27 mouse cellular contexts compared by ENCODE assay signal in the genomic region with DNA sequence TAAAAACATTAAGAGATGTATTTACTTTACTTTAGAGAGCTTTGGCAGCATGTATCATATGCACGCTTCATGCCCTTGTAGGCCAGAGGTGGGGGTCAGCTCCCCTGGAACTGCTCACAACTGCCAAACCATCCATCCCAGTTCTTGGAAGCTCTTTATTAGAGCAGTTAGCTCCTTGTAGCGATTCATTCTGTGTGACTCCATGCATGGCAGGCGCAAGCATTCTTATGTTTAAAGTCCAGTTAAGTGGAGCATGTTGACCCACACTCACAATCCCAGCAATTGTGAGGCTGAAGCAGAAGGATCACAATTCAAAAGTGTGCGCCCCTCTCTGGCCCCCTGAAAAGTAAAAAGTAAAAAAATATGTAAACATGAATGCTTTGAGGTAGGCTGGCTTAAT. TPM values are rescaled to one million over a fixed set of nuclear protein-coding genes. Genes with fewer than 3 reads are reported as not detected.
DNase-seq lines count a peak whose midpoint lies in the region; ATAC-seq lines count a peak whose summit lies in the region.
"Had no signal": no experiment of that assay in that cellular context is flagged by ENCODE, and none has a peak within 500 bp of the region (broad histone marks: within the 10 kb centered on the region; RNA-seq: fewer than 3 reads in every experiment).

No protein-coding gene starts in this region.

- peak; percentile 36 for DNase-seq in kidney, adult 18-20 months
- peak; percentile 60 for DNase-seq in kidney, adult 9 months
- peak; percentile 12 for DNase-seq in kidney, postnatal 10 days
- peak; percentile 45 to 48 for DNase-seq in kidney, postnatal 36 days
- DNase-seq in limb, embryonic 10.5 days (ENCODE audit: low spot score) = no peak
- DNase-seq: adrenal gland, adult 2 months; adrenal gland, postnatal 14 days; cerebellum, adult 11-12 months; cerebellum, adult 8-10 months; cerebellum, postnatal 10 days; cerebellum, postnatal 36 days; embryo, embryonic 11 days; gastrocnemius, postnatal 25 days; heart, adult 2 months; heart, postnatal 14 days had no signal

- no peak overlapping the region for H3K9ac ChIP-seq in kidney, embryonic 16.5 days (replicated peaks; ENCODE audit: low read length)
- no peak overlapping the region for H3K9ac ChIP-seq in forebrain, embryonic 15.5 days (replicated peaks)
- H3K9ac ChIP-seq: embryonic facial prominence, embryonic 13.5 days; forebrain, embryonic 13.5 days; heart, embryonic 13.5 days; hindbrain, embryonic 12.5 days; hindbrain, embryonic 15.5 days had no signal

- H3K4me3 ChIP-seq in kidney, embryonic 16.5 days (ENCODE audit: low read length) = no peak overlapping the region
- no peak overlapping the region for H3K4me3 ChIP-seq in limb, embryonic 10.5 days
- H3K4me3 ChIP-seq in forebrain, embryonic 15.5 days = no peak overlapping the region
- H3K4me3 ChIP-seq: embryonic facial prominence, embryonic 10.5 days; embryonic facial prominence, embryonic 13.5 days; erythroblast, embryonic 14.5 days; forebrain, embryonic 13.5 days; heart, adult 2 months; heart, embryonic 10.5 days; heart, embryonic 13.5 days; hindbrain, embryonic 12.5 days; hindbrain, embryonic 15.5 days had no signal

- no peak for ATAC-seq in kidney, embryonic 16.5 days (ENCODE audit: low FRiP score, low TSS enrichment)
- no peak for ATAC-seq in cerebellum, adult (ENCODE audit: insufficient number of reproducible peaks, low FRiP score, low TSS enrichment)
- no peak for ATAC-seq in forebrain, embryonic 15.5 days (replicated peaks)
- ATAC-seq: CD4-positive, CD25-positive, alpha-beta regulatory T cell, adult 4 months; forebrain, embryonic 13.5 days had no signal

- no peaks in the 10 kb centered on the region for H3K27me3 ChIP-seq in kidney, embryonic 16.5 days (ENCODE audit: insufficient read depth, low read length)
- H3K27me3 ChIP-seq in limb, embryonic 10.5 days (ENCODE audit: low read depth, poor library complexity, severe bottlenecking) = no peaks in the 10 kb centered on the region
- H3K27me3 ChIP-seq in forebrain, embryonic 15.5 days = no peaks in the 10 kb centered on the region
- H3K27me3 ChIP-seq: embryonic facial prominence, embryonic 13.5 days; forebrain, embryonic 13.5 days; heart, embryonic 13.5 days; hindbrain, embryonic 12.5 days; hindbrain, embryonic 15.5 days had no signal

- H3K9me3 ChIP-seq in kidney, embryonic 16.5 days (ENCODE audit: low read length) = no peaks in the 10 kb centered on the region
- no peaks in the 10 kb centered on the region for H3K9me3 ChIP-seq in limb, embryonic 10.5 days (replicated peaks)
- no peaks in the 10 kb centered on the region for H3K9me3 ChIP-seq in forebrain, embryonic 15.5 days
- H3K9me3 ChIP-seq: embryonic facial prominence, embryonic 10.5 days; embryonic facial prominence, embryonic 13.5 days; forebrain, embryonic 13.5 days; heart, embryonic 10.5 days; heart, embryonic 13.5 days; hindbrain, embryonic 12.5 days; hindbrain, embryonic 15.5 days had no signal

- H3K27ac ChIP-seq in kidney, embryonic 16.5 days (ENCODE audit: low read length) = no peak overlapping the region
- no peak overlapping the region for H3K27ac ChIP-seq in limb, embryonic 10.5 days
- H3K27ac ChIP-seq in forebrain, embryonic 15.5 days (replicated peaks) = no peak overlapping the region
- H3K27ac ChIP-seq: embryonic facial prominence, embryonic 10.5 days; embryonic facial prominence, embryonic 13.5 days; forebrain, embryonic 13.5 days; heart, adult 2 months; heart, embryonic 10.5 days; heart, embryonic 13.5 days; hindbrain, embryonic 12.5 days; hindbrain, embryonic 15.5 days had no signal

- WGBS in kidney, embryonic 16.5 days = 74% methylated on average over 4 of the region's 4 CpGs
- WGBS in limb, embryonic 10.5 days = 95% methylated on average over 4 of the region's 4 CpGs
- WGBS in forebrain, embryonic 15.5 days = 81% methylated on average over 4 of the region's 4 CpGs

- H3K36me3 ChIP-seq in kidney, embryonic 16.5 days (ENCODE audit: insufficient read depth, low read length) = 0 out of 2 replicates have a peak, but pooled peaks cover 1% of the 10 kb centered on the region
- 0 out of 2 replicates have a peak, but pooled peaks cover 7% of the 10 kb centered on the region for H3K36me3 ChIP-seq in limb, embryonic 10.5 days
- H3K36me3 ChIP-seq in forebrain, embryonic 15.5 days = no peaks in the 10 kb centered on the region
- H3K36me3 ChIP-seq: embryonic facial prominence, embryonic 13.5 days; heart, embryonic 10.5 days; heart, embryonic 13.5 days; hindbrain, embryonic 12.5 days; hindbrain, embryonic 15.5 days had no signal

- no peaks in the 10 kb centered on the region for H3K4me1 ChIP-seq in kidney, embryonic 16.5 days (ENCODE audit: insufficient read depth, low read length)
- H3K4me1 ChIP-seq in limb, embryonic 10.5 days = no peaks in the 10 kb centered on the region
- no peaks in the 10 kb centered on the region for H3K4me1 ChIP-seq in forebrain, embryonic 15.5 days
- H3K4me1 ChIP-seq: embryonic facial prominence, embryonic 10.5 days; embryonic facial prominence, embryonic 13.5 days; forebrain, embryonic 13.5 days; heart, embryonic 10.5 days; hindbrain, embryonic 12.5 days; hindbrain, embryonic 15.5 days had no signal

- H3K4me2 ChIP-seq in kidney, embryonic 16.5 days (replicated peaks; ENCODE audit: low read depth, low read length) = no peak overlapping the region
- H3K4me2 ChIP-seq in forebrain, embryonic 15.5 days (replicated peaks) = no peak overlapping the region
- H3K4me2 ChIP-seq: embryonic facial prominence, embryonic 13.5 days; forebrain, embryonic 13.5 days; heart, embryonic 13.5 days; hindbrain, embryonic 12.5 days; hindbrain, embryonic 15.5 days had no signal

RNA-seq across cellular contexts. Expression of a gene that starts 27.0 kb away (rescaled TPM):
- 71.0 and 74.1 TPM in 2 replicates for polyA plus RNA-seq in kidney, embryonic 16.5 days (2015; fragmentation: Nextera tagmentation; extraction: Ambion mirVana)
- 46.9 and 53.0 TPM in 2 replicates for polyA plus RNA-seq in limb, embryonic 10.5 days (2016; fragmentation: Nextera tagmentation; extraction: Ambion mirVana)
- 97.7 and 98.2 TPM in 2 replicates for polyA plus RNA-seq in forebrain, embryonic 15.5 days (2015; fragmentation: Nextera tagmentation; extraction: Ambion mirVana)

RNA-seq across cellular contexts. Expression of a gene that starts 27.6 kb away (rescaled TPM):
- polyA plus RNA-seq in kidney, embryonic 16.5 days (2015; fragmentation: Nextera tagmentation; extraction: Ambion mirVana) = 41.6 and 43.3 TPM in 2 replicates
- polyA plus RNA-seq in limb, embryonic 10.5 days (2016; fragmentation: Nextera tagmentation; extraction: Ambion mirVana) = 77.0 and 77.9 TPM in 2 replicates
- 30.4 and 33.4 TPM in 2 replicates for polyA plus RNA-seq in forebrain, embryonic 15.5 days (2015; fragmentation: Nextera tagmentation; extraction: Ambion mirVana)
